10 mouse cellular contexts compared by ENCODE assay signal in the genomic region with DNA sequence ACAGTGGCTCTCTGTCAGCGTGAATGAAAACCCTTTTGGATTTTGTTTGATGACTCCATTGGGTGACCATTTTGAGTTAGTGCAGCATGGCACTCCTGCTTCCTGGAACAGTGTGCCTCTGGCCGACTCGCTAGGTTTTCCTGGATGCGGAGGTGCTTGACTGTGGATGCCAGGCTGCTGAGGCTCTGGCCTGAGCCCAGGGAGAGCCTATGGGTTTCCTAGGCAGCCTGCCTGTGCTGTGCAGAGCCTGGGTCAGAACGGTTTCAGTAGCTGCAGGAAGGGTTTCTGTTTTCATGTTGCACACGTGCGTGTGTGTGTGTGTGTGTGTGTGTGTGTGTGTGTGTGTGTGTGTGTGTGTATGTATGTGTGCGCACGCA. TPM values are rescaled to one million over a fixed set of nuclear protein-coding genes. Genes with fewer than 3 reads are reported as not detected.
DNase-seq lines count a peak whose midpoint lies in the region; ATAC-seq and TF ChIP-seq lines count a peak whose summit lies in the region.
"Had no signal": no experiment of that assay in that cellular context is flagged by ENCODE, and none has a peak within 500 bp of the region (broad histone marks: within the 10 kb centered on the region; RNA-seq: fewer than 3 reads in every experiment).

No protein-coding gene starts in this region.

- H3K36me3 ChIP-seq in heart, embryonic 13.5 days = peaks cover 41% of the 10 kb centered on the region
- H3K36me3 ChIP-seq in liver, postnatal 0 days (replicated peaks; ENCODE audit: insufficient read depth, low read length) = peaks cover 11% of the 10 kb centered on the region; the same call in 1 of the 2 replicates
- H3K36me3 ChIP-seq in liver, embryonic 11.5 days (ENCODE audit: control insufficient read depth, insufficient read depth, low read length) = peaks cover 16% of the 10 kb centered on the region

- H3K27ac ChIP-seq in heart, embryonic 13.5 days (replicated peaks) = peak overlapping the region; percentile 61
- H3K27ac ChIP-seq in liver, postnatal 0 days (ENCODE audit: low read depth) = peak overlapping the region; percentile 68; the same call in 1 of the 2 replicates
- H3K27ac ChIP-seq in liver, embryonic 11.5 days (ENCODE audit: low read depth, low read length) = no peak overlapping the region

- H3K9me3 ChIP-seq in heart, embryonic 13.5 days = no peaks in the 10 kb centered on the region
- H3K9me3 ChIP-seq in liver, postnatal 0 days (ENCODE audit: low read length) = no peaks in the 10 kb centered on the region
- H3K9me3 ChIP-seq in liver, embryonic 11.5 days (ENCODE audit: control insufficient read depth, low read length) = no peaks in the 10 kb centered on the region
- H3K9me3 ChIP-seq: embryonic facial prominence, embryonic 13.5 days had no signal

- TF ChIP-seq CTCF in liver, postnatal 0 days (IDR thresholded peaks at IDR 0.05; ENCODE audit: low read depth) = no peak

- H3K4me1 ChIP-seq in heart, embryonic 13.5 days = peaks cover 53% of the 10 kb centered on the region
- H3K4me1 ChIP-seq in liver, postnatal 0 days (ENCODE audit: insufficient read depth) = 0 out of 2 replicates have a peak, but pooled peaks cover 3% of the 10 kb centered on the region
- H3K4me1 ChIP-seq in liver, embryonic 11.5 days (replicated peaks; ENCODE audit: control insufficient read depth, insufficient read depth, low read length) = peaks cover 6% of the 10 kb centered on the region; the same call in 1 of the 2 replicates

- no peak for DNase-seq in heart, adult 9 months (ENCODE audit: low spot score in 2 of 2)
- no peak for DNase-seq in liver, postnatal 0 days
- no peak for DNase-seq in liver, embryonic 11.5 days (ENCODE audit: low spot score)
- peak; percentile 75 to 80 for DNase-seq in cerebellum, adult 18-20 months
- DNase-seq in cerebellum, postnatal 36 days = peak; percentile 69 to 75
- no peak for DNase-seq in layer of hippocampus, adult 9-10 months (ENCODE audit: low spot score)
- DNase-seq: kidney, adult 8-10 months had no signal

- no peaks in the 10 kb centered on the region for H3K27me3 ChIP-seq in heart, embryonic 13.5 days (replicated peaks)
- no peaks in the 10 kb centered on the region for H3K27me3 ChIP-seq in liver, postnatal 0 days (ENCODE audit: insufficient read depth, low read length)
- H3K27me3 ChIP-seq in liver, embryonic 11.5 days (replicated peaks; ENCODE audit: control insufficient read depth, insufficient read depth, low read length) = no peaks in the 10 kb centered on the region
- H3K27me3 ChIP-seq: CH12.LX; embryonic facial prominence, embryonic 13.5 days had no signal

- no peak for ATAC-seq in heart, embryonic 13.5 days (ENCODE audit: extremely low read depth, insufficient number of reproducible peaks, low FRiP score, low TSS enrichment)
- no peak for ATAC-seq in liver, postnatal 0 days
- ATAC-seq in liver, embryonic 11.5 days (replicated peaks; ENCODE audit: low FRiP score) = no peak

- no peak overlapping the region for H3K9ac ChIP-seq in heart, embryonic 13.5 days
- H3K9ac ChIP-seq in liver, postnatal 0 days (replicated peaks) = no peak overlapping the region
- no peak overlapping the region for H3K9ac ChIP-seq in liver, embryonic 11.5 days (ENCODE audit: low read depth, low read length)
- H3K9ac ChIP-seq: embryonic facial prominence, embryonic 13.5 days had no signal

- H3K4me3 ChIP-seq in heart, embryonic 13.5 days = no peak overlapping the region
- H3K4me3 ChIP-seq in liver, postnatal 0 days (ENCODE audit: low read depth, low read length) = no peak overlapping the region
- H3K4me3 ChIP-seq in liver, embryonic 11.5 days (ENCODE audit: low read depth, low read length) = no peak overlapping the region
- H3K4me3 ChIP-seq: embryonic facial prominence, embryonic 13.5 days had no signal

- no peak overlapping the region for H3K4me2 ChIP-seq in heart, embryonic 13.5 days
- H3K4me2 ChIP-seq in liver, postnatal 0 days (ENCODE audit: low read depth, low read length) = no peak overlapping the region
- H3K4me2 ChIP-seq in liver, embryonic 11.5 days = no peak overlapping the region
- H3K4me2 ChIP-seq: embryonic facial prominence, embryonic 13.5 days had no signal

- no peak for TF ChIP-seq EP300 in liver, postnatal 0 days (IDR thresholded peaks at IDR 0.05; ENCODE audit: low read depth)

- 76% methylated on average over 9 of the region's 9 CpGs for WGBS in heart, embryonic 13.5 days
- 83% methylated on average over 9 of the region's 9 CpGs for WGBS in liver, postnatal 0 days (ENCODE audit: insufficient replicate concordance)
- WGBS in liver, embryonic 11.5 days = 90% methylated on average over 9 of the region's 9 CpGs

RNA-seq across cellular contexts. Expression of gene Eif4g3, which starts 46.4 kb away (rescaled TPM):
- 19.9 and 22.2 TPM in 2 replicates for polyA plus RNA-seq in heart, embryonic 13.5 days (2015; fragmentation: Nextera tagmentation; extraction: Ambion mirVana)
- polyA plus RNA-seq in liver, postnatal 0 days (2015; fragmentation: Nextera tagmentation; extraction: Ambion mirVana) = 5.8 and 5.9 TPM in 2 replicates
- polyA plus RNA-seq in liver, embryonic 11.5 days (2014; fragmentation: Nextera tagmentation; extraction: Ambion mirVana) = 26.2 and 28.3 TPM in 2 replicates

Comparison
In these comparisons a context has a peak if more than half of its experiments do, and no peak if none do; other contexts are left out.
1. DNase-seq: peak in cerebellum, adult 18-20 months (2 of 2) and cerebellum, postnatal 36 days (2 of 2); none in heart, adult 9 months (0 of 2), liver, postnatal 0 days (single experiment), liver, embryonic 11.5 days (single experiment) and layer of hippocampus, adult 9-10 months (single experiment).